Mouse (Mus musculus) testis, postnatal 14 days (tissue): ENCODE results near the gene Tlcd2.

Source experiments
- DNase-seq: peaks from one replicate; pipeline ENCODE4 v3.0.0; 2021; ENCODE audit warnings: low spot score

Tlcd2 gene

GRCm38 (mm10) chr11:75460844-75461742 is at the start of gene Tlcd2:
Gene Tlcd2 (plus strand): TSS chr11:75461715.
- DNase-seq: peak; percentile 100

GRCm38 (mm10) chr11:75415096-75415495 is 46.4 kb upstream of the Tlcd2 start:
- DNase-seq: no peak

GRCm38 (mm10) chr11:75415994-75416393 is 45.5 kb upstream of the Tlcd2 start:
- no peak for DNase-seq

GRCm38 (mm10) chr11:75420037-75420436 is 41.5 kb upstream of the Tlcd2 start:
- no peak for DNase-seq

GRCm38 (mm10) chr11:75420810-75421374 is 40.6 kb upstream of the Tlcd2 start:
- DNase-seq: no peak

GRCm38 (mm10) chr11:75421375-75422012 is 40.0 kb upstream of the Tlcd2 start:
- DNase-seq: no peak

- DNase-seq: no peak
Measured at GRCm38 (mm10) chr11:75422013-75422792, 39.3 kb upstream of the Tlcd2 start, which contains the start of gene Serpinf1. Gene Serpinf1 (minus strand): TSS chr11:75422701.

- DNase-seq: no peak
Measured at GRCm38 (mm10) chr11:75423091-75423490, 38.4 kb upstream of the Tlcd2 start.

- no peak for DNase-seq
Measured at GRCm38 (mm10) chr11:75424033-75424432, 37.5 kb upstream of the Tlcd2 start.

GRCm38 (mm10) chr11:75424459-75424858 is 37.1 kb upstream of the Tlcd2 start:
- no peak for DNase-seq

GRCm38 (mm10) chr11:75429019-75429705 is 32.4 kb upstream of the Tlcd2 start:
- DNase-seq: no peak

GRCm38 (mm10) chr11:75431307-75431706 is 30.2 kb upstream of the Tlcd2 start:
- DNase-seq: no peak

GRCm38 (mm10) chr11:75434138-75434537 is 27.4 kb upstream of the Tlcd2 start:
- DNase-seq: no peak

- peak; percentile 55 for DNase-seq
Measured at GRCm38 (mm10) chr11:75438194-75438593, 23.3 kb upstream of the Tlcd2 start.

- no peak for DNase-seq
Measured at GRCm38 (mm10) chr11:75438804-75439203, 22.7 kb upstream of the Tlcd2 start.

GRCm38 (mm10) chr11:75439363-75439762 is 22.2 kb upstream of the Tlcd2 start, which contains the start of gene Serpinf2:
Gene Serpinf2 (minus strand): TSS chr11:75439591.
- no peak for DNase-seq

GRCm38 (mm10) chr11:75439951-75440350 is 21.6 kb upstream of the Tlcd2 start:
- no peak for DNase-seq

- DNase-seq: no peak
Measured at GRCm38 (mm10) chr11:75441034-75441433, 20.5 kb upstream of the Tlcd2 start.

- no peak for DNase-seq
Measured at GRCm38 (mm10) chr11:75441601-75442000, 19.9 kb upstream of the Tlcd2 start.

GRCm38 (mm10) chr11:75443711-75444110 is 17.8 kb upstream of the Tlcd2 start:
- DNase-seq: no peak

GRCm38 (mm10) chr11:75448575-75448974 is 12.9 kb upstream of the Tlcd2 start:
- no peak for DNase-seq
